Mouse (Mus musculus) embryonic facial prominence, embryonic 12.5 days (tissue): Measurements from ENCODE around the gene Ip6k2. TPM values are rescaled to one million over a fixed set of nuclear protein-coding genes. Genes with fewer than 3 reads are reported as not detected.

Experiments used
- ATAC-seq: fragments of 200-750 bp; cut with Nextera tagmentation; 2 replicates; pipeline ENCODE4 v1.8.0; 2017; ENCODE audit not compliant: insufficient number of reproducible peaks, insufficient read depth, low FRiP score, low TSS enrichment
- H3K27ac ChIP-seq: fragments of 300-500 bp; sonication (generic); 2 replicates; pipeline ENCODE4 v1.5.1; 2016; ENCODE audit warnings: mild to moderate bottlenecking
- H3K27me3 ChIP-seq: fragments of 300-500 bp; sonication (generic); 2 replicates; pipeline ENCODE4 v1.6.1; 2016; ENCODE audit warnings: mild to moderate bottlenecking, moderate library complexity
- H3K36me3 ChIP-seq: fragments of 300-500 bp; sonication (generic); 2 replicates; pipeline ENCODE4 v1.6.1; 2016; ENCODE audit warnings: mild to moderate bottlenecking
- H3K4me1 ChIP-seq: fragments of 300-500 bp; sonication (generic); 2 replicates; pipeline ENCODE4 v1.6.1; 2016
- H3K4me2 ChIP-seq: fragments of 300-500 bp; sonication (generic); replicated peaks from 2 replicates; pipeline ENCODE4 v1.6.1; 2016; ENCODE audit warnings: mild to moderate bottlenecking, moderate library complexity
- H3K4me3 ChIP-seq: fragments of 300-500 bp; sonication (generic); 2 replicates; pipeline ENCODE4 v1.5.1; 2016; ENCODE audit warnings: mild to moderate bottlenecking
- H3K9ac ChIP-seq: fragments of 300-500 bp; sonication (generic); 2 replicates; pipeline ENCODE4 v1.6.1; 2016; ENCODE audit warnings: mild to moderate bottlenecking, moderate library complexity
- H3K9me3 ChIP-seq: fragments of 300-500 bp; sonication (generic); 2 replicates; pipeline ENCODE4 v1.6.1; 2016; ENCODE audit warnings: mild to moderate bottlenecking, moderate library complexity
- WGBS: fragments of 180-500 bp; shearing (Covaris S2); methylation state at CpG from one replicate; pipeline ENCODE4 v1.1.7; 2016; 5-methylcytosine and 5-hydroxymethylcytosine counted together
- polyA plus RNA-seq: library from polyadenylated mRNA; unstranded; fragments of >200 nt; fragmentation: Nextera tagmentation; extraction: Ambion mirVana; gene quantifications from 2 replicates; pipeline ENCODE4 v1.2.1, GENCODE M21; 2016

Gene Ip6k2
- 145 and 147 TPM in 2 replicates for polyA plus RNA-seq

DNA sequence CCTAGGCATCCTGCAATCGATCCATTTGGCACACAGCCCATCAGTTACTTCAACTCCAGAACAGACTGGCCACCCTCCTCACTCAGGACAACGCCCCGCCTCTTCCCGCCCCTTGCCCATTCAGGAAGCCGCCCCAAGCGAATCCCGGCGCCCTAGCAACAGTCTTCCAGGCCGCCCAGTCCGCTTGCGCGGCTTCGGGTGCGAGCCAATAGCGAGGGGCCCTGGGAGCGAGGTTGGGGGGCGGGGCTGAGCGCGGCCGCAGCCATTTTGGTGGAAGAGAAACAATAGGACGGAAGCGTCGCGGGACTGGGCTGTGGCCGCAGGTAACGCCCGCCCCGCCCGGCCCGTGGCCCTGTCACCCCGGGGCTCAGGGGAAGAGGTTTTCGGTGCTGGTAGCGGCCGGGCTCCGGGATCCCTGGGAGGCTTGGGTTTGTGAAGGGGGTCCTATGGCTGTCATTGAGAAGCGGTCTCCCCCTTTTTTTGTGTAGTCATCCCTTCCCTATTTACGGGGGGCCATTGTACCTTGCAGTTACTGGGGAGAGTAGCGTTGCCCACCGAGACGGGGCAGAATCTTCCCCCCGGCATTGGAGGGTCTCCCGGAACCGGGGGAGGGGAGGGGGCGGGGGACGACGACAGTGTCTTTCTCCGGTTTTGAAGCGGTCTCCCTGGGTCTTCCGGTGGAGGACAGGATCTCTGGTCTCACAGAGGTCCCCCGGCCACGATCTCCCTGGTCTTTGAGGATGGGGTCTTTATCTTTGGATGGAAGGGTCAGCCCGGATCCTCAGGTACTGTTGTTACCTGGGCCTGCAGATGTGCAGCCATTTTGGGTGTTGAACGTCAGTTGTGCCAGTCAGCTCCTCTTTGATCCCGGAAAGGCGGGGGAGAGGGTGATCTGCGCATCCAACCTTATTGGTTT lies at the start of gene Ip6k2:
TSS of gene Ip6k2 (plus strand) at position 249 of the 916 bp plus-strand sequence.
- under 1% methylated on average over 56 of the region's 56 CpGs for WGBS

DNA sequence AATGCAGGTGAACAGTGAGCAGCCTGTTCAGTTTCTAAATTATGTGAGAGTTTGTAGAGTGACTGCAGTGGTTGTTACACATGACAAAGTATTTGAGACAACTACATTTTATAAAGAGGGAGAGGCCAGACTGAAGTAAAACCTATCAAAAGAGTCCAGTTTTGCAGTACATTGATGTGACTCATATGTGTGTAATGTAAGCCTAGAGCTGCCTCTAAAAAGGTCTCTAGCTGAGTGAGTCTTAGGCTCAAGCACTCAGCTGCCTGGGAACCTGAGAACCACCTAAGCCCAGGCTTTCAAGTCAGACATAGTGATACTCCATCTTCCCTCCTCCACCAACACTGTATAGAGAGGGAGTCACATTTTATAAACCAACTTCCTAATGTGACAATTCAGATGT lies 49.0 kb upstream of the Ip6k2 start:
- Histone ChIP-seq H3K4me3 (no peak overlapping the region), H3K4me2 (no peak overlapping the region), H3K36me3 (peaks cover 24% of the 10 kb centered on the region; the same call in 1 of the 2 replicates), H3K27me3 (no peaks in the 10 kb centered on the region), H3K9me3 (no peaks in the 10 kb centered on the region), H3K9ac (no peak overlapping the region), H3K4me1 (no peaks in the 10 kb centered on the region), H3K27ac (no peak overlapping the region)
- no peak for ATAC-seq

More for the DNA sequence above, at the start of gene Ip6k2:
- H3K4me2 ChIP-seq: peak within 1 kb of the TSS; percentile 82
- H3K36me3 ChIP-seq: 0 out of 2 replicates have a peak, but pooled peaks cover 5% of the 10 kb centered on the region
- peaks cover 48% of the 10 kb centered on the region for H3K4me1 ChIP-seq
- peak within 1 kb of the TSS; percentile 91 for H3K4me3 ChIP-seq
- no peaks in the 10 kb centered on the region for H3K9me3 ChIP-seq
- ATAC-seq: peak; percentile 98
- no peaks in the 10 kb centered on the region for H3K27me3 ChIP-seq
- H3K27ac ChIP-seq: peak within 1 kb of the TSS; percentile 88
- peak within 1 kb of the TSS; percentile 86 for H3K9ac ChIP-seq

DNA sequence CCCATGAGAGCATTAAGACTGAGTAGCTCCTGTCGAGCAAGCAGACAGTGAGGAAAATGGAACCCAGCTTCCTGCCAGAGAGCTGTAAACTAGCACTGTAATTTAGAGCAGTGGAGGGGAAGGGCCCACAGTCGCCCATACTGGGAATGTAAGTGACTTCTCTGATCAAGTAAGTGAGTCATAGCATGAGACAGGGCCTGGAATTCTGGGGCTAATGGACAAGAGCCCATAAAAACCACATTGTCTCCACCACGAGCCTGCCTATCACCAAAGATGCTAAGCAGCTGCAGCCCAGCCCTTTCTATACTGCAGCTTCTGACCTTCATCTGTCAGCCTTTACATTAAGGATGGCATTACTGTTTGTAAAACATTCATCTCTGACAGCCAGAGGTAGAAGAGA lies 44.4 kb upstream of the Ip6k2 start:
- H3K27ac ChIP-seq: no peak overlapping the region
- H3K4me2 ChIP-seq: no peak overlapping the region
- H3K9ac ChIP-seq: no peak overlapping the region
- no peaks in the 10 kb centered on the region for H3K9me3 ChIP-seq
- H3K4me3 ChIP-seq: no peak overlapping the region
- H3K4me1 ChIP-seq: no peaks in the 10 kb centered on the region
- peaks cover 41% of the 10 kb centered on the region for H3K36me3 ChIP-seq
- WGBS: 47% methylated on average over 3 of the region's 3 CpGs
- no peak for ATAC-seq
- H3K27me3 ChIP-seq: no peaks in the 10 kb centered on the region

DNA sequence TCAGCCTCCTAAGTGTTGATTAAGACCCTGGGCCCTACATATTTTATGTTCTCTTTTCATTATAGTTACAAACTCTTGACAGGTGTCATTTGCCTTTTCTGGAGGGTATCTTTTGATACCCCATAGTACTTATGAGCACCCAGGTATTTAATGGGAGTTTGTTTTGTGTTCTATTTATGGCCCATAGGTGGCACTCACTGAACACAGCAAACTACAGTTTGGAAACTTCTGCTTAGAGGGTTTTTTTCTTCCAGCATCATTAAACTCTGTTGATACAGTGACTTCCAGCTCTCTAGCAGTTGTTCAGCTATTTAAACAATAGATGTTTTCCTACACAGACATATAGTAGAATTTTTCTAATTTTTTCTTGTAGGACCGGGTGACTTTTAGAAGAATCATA lies 43.5 kb upstream of the Ip6k2 start:
- H3K9ac ChIP-seq: no peak overlapping the region
- ATAC-seq: no peak
- no peaks in the 10 kb centered on the region for H3K27me3 ChIP-seq
- H3K4me2 ChIP-seq: no peak overlapping the region
- 98% methylated on average over 1 of the region's 1 CpGs for WGBS
- H3K27ac ChIP-seq: no peak overlapping the region
- H3K36me3 ChIP-seq: peaks cover 41% of the 10 kb centered on the region
- no peak overlapping the region for H3K4me3 ChIP-seq
- no peaks in the 10 kb centered on the region for H3K9me3 ChIP-seq
- no peaks in the 10 kb centered on the region for H3K4me1 ChIP-seq

DNA sequence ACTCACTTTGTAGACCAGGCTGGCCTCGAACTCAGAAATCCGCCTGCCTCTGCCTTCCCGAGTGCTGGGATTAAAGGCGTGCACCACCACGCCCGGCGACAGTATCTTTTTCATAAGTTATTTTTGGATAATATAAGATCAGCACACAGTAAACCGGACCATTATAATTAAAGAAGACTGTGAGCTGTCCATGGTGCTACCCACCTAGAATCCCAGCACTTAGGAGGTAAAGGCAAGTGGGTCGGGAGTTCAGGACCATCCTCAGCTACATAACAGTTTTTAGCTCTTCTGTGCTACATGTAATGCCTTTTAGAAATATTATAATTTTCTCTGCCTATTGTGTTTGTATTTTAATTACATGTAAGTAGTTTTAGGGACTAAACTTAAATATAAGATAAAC lies 41.5 kb upstream of the Ip6k2 start:
- no peak overlapping the region for H3K9ac ChIP-seq
- H3K9me3 ChIP-seq: no peaks in the 10 kb centered on the region
- H3K4me1 ChIP-seq: no peaks in the 10 kb centered on the region
- no peak for ATAC-seq
- H3K27me3 ChIP-seq: no peaks in the 10 kb centered on the region
- peaks cover 48% of the 10 kb centered on the region for H3K36me3 ChIP-seq
- H3K27ac ChIP-seq: no peak overlapping the region
- H3K4me2 ChIP-seq: no peak overlapping the region
- 87% methylated on average over 9 of the region's 9 CpGs for WGBS
- H3K4me3 ChIP-seq: no peak overlapping the region

- Histone ChIP-seq H3K4me3 (no peak overlapping the region), H3K36me3 (peaks cover 53% of the 10 kb centered on the region), H3K9me3 (no peaks in the 10 kb centered on the region), H3K27ac (no peak overlapping the region), H3K9ac (no peak overlapping the region), H3K27me3 (no peaks in the 10 kb centered on the region), H3K4me2 (no peak overlapping the region), H3K4me1 (no peaks in the 10 kb centered on the region)
- WGBS: 89% methylated on average over 14 of the region's 14 CpGs
- ATAC-seq: no peak
These were observed 36.6 kb upstream of the Ip6k2 start for GRCm38 (mm10) chr9:108746876-108747499.

GRCm38 (mm10) chr9:108747694-108748093 lies 35.9 kb upstream of the Ip6k2 start:
- H3K4me1 ChIP-seq: no peaks in the 10 kb centered on the region
- no peak for ATAC-seq
- H3K4me2 ChIP-seq: no peak overlapping the region
- H3K9me3 ChIP-seq: no peaks in the 10 kb centered on the region
- H3K36me3 ChIP-seq: peaks cover 48% of the 10 kb centered on the region
- no peak overlapping the region for H3K27ac ChIP-seq
- H3K4me3 ChIP-seq: no peak overlapping the region
- H3K27me3 ChIP-seq: no peaks in the 10 kb centered on the region
- 73% methylated on average over 3 of the region's 3 CpGs for WGBS
- H3K9ac ChIP-seq: no peak overlapping the region

DNA sequence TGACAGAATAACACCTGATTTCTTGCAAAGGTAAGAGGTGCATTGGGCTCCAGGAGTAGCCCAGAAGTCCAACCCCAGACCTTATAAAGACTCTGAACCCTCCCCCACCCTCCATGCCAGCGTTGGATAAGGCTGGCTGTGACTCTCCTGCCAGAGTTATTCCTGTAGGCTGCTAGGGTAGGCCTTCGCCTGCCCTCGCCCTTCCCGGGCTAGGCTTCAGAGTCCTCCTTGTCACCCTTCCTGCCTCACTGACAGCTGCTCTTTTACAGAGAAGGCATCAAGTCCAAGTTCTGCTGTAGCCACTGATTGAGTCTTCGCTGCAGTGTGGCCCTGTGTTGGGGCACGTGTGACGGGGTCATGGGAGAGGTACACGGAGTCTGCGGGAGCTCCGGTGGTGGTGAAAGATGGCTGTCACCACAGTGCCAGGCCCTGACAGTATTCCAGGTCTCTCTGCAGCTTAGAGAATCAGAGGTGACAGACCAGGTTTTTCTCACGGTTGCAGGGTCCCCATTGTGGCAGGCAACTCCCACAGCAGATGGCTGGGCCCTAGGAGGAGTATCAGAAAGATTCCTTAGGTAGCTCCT lies 34.9 kb upstream of the Ip6k2 start:
- H3K4me2 ChIP-seq: no peak overlapping the region
- H3K36me3 ChIP-seq: peaks cover 40% of the 10 kb centered on the region
- no peaks in the 10 kb centered on the region for H3K9me3 ChIP-seq
- ATAC-seq: no peak
- H3K9ac ChIP-seq: no peak overlapping the region
- no peaks in the 10 kb centered on the region for H3K27me3 ChIP-seq
- no peak overlapping the region for H3K4me3 ChIP-seq
- H3K27ac ChIP-seq: no peak overlapping the region
- no peaks in the 10 kb centered on the region for H3K4me1 ChIP-seq
- WGBS: 80% methylated on average over 11 of the region's 11 CpGs

DNA sequence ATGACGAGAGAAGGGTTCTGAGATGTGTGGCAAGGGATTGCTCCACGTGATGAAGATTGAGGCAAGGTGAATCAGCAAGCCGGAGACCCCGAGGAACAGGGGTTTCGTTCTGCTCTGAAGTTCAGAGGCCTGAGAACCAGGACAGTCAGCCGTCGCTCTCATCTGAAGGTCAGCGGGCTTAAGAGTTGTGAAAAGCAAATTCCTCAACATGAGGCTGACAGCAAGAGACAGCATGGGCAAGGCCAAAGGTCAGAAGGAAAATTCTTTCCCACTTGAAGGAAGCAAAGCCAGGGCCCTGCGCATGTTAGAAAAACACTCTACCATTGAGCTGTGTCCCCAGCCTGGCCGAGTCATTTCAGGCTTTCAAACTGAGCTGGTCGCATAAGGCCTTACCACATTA lies 33.0 kb upstream of the Ip6k2 start:
- no peak overlapping the region for H3K27ac ChIP-seq
- no peak overlapping the region for H3K9ac ChIP-seq
- H3K4me3 ChIP-seq: no peak overlapping the region
- no peak overlapping the region for H3K4me2 ChIP-seq
- WGBS: 84% methylated on average over 11 of the region's 11 CpGs
- ATAC-seq: no peak
- H3K36me3 ChIP-seq: peaks cover 26% of the 10 kb centered on the region
- H3K4me1 ChIP-seq: no peaks in the 10 kb centered on the region
- H3K27me3 ChIP-seq: no peaks in the 10 kb centered on the region
- no peaks in the 10 kb centered on the region for H3K9me3 ChIP-seq

- no peaks in the 10 kb centered on the region for H3K4me1 ChIP-seq
- H3K27me3 ChIP-seq: no peaks in the 10 kb centered on the region
- WGBS: 90% methylated on average over 11 of the region's 11 CpGs
- no peak overlapping the region for H3K4me2 ChIP-seq
- H3K27ac ChIP-seq: no peak overlapping the region
- H3K4me3 ChIP-seq: no peak overlapping the region
- peaks cover 10% of the 10 kb centered on the region for H3K36me3 ChIP-seq
- H3K9ac ChIP-seq: no peak overlapping the region
- H3K9me3 ChIP-seq: no peaks in the 10 kb centered on the region
- no peak for ATAC-seq
These were observed 31.3 kb upstream of the Ip6k2 start for GRCm38 (mm10) chr9:108752142-108752920.

GRCm38 (mm10) chr9:108753326-108753725 lies 30.3 kb upstream of the Ip6k2 start:
- H3K36me3 ChIP-seq: peaks cover 5% of the 10 kb centered on the region; the same call in 1 of the 2 replicates
- no peak overlapping the region for H3K4me3 ChIP-seq
- H3K4me2 ChIP-seq: no peak overlapping the region
- no peak overlapping the region for H3K27ac ChIP-seq
- H3K4me1 ChIP-seq: no peaks in the 10 kb centered on the region
- H3K27me3 ChIP-seq: no peaks in the 10 kb centered on the region
- H3K9ac ChIP-seq: no peak overlapping the region
- H3K9me3 ChIP-seq: no peaks in the 10 kb centered on the region
- 70% methylated on average over 9 of the region's 9 CpGs for WGBS
- no peak for ATAC-seq
